Mouse (Mus musculus): ENCODE data around the gene Sf3a2.

GRCm38 (mm10) chr10:80752079-80752625 lies 45.8 kb upstream of the Sf3a2 start:
- TF ChIP-seq CTCF (IDR thresholded peaks at IDR 0.05; ENCODE audit: low read depth, low read length) (no peak), POLR2A (IDR thresholded peaks at IDR 0.05; ENCODE audit: borderline replicate concordance, low read depth, low read length) (no peak)

All from bone marrow macrophage, adult 2 months (primary cell).